ENCODE assay signal across 7 mouse cellular contexts in the genomic region with DNA sequence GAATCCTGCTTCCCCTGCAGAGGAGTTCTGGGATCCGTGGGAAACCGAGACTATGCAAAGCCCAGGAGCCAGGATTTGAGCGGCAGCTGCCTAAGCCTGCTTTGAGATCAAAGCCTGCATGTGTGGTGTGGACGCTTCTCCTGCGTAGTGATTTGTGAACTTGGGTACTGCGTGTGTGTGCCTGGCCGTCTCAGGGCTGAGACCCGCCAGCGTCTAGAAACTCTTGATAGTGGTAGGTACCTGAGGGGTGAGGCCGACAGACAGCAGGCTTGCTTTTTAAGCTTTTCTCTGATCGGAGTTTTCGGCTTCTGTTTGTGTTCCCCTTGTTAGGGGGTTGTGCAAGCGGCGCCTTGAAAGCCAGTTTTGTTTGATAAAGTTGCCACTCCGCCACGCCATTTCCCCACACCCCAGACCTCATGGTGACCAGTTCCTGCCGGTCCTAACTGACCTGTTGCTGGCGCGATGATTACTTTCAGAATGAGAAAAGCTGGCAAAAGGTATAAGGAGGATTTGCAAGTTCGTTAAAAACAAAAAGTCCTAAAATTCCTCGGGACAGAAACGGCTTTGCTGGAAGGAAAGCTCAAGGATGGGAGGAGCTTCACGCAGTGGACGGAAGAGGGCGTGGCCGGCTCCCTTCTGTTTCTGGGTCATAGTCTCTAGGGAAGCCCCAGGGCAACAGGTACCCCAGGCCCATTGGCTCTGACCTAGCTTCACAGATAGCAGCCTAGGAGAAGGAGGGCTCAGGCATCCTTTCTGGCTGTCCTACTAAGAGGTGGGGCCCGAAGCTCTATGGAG. TPM values are rescaled to one million over a fixed set of nuclear protein-coding genes. Genes with fewer than 3 reads are reported as not detected.
DNase-seq lines count a peak whose midpoint lies in the region; ATAC-seq and TF ChIP-seq lines count a peak whose summit lies in the region.

No protein-coding gene starts in this region.

- TF ChIP-seq POLR2A in heart, adult 2 months (IDR thresholded peaks at IDR 0.05; ENCODE audit: insufficient read depth, low read depth, low read length) = peak; percentile 66
- no peak for TF ChIP-seq POLR2A in kidney, adult 2 months (IDR thresholded peaks at IDR 0.05; ENCODE audit: low read depth, low read length)

- H3K4me3 ChIP-seq in heart, adult 2 months = peak overlapping the region; percentile 80
- H3K4me3 ChIP-seq in kidney, adult 2 months (ENCODE audit: insufficient read depth, low read depth, low read length) = peak overlapping the region; percentile 85
- H3K4me3 ChIP-seq in lung, postnatal 0 days (ENCODE audit: low read depth, low read length) = peak overlapping the region; percentile 65

- peak; percentile 27 for ATAC-seq in lung, postnatal 0 days

- no peak for TF ChIP-seq CTCF in heart, adult 2 months (IDR thresholded peaks at IDR 0.05)
- no peak for TF ChIP-seq CTCF in kidney, adult 2 months (conservative IDR thresholded peaks at IDR 0.05; ENCODE audit: insufficient read depth, insufficient read length, low read depth, low read length)
- TF ChIP-seq CTCF in lung, postnatal 0 days (IDR thresholded peaks at IDR 0.05) = no peak; the same call in 1 of the 2 replicates

- H3K9me3 ChIP-seq in lung, postnatal 0 days (ENCODE audit: low read length) = no peaks in the 10 kb centered on the region

- peak overlapping the region; percentile 98 for H3K4me2 ChIP-seq in lung, postnatal 0 days (replicated peaks; ENCODE audit: low read depth, low read length)

- no peaks in the 10 kb centered on the region for H3K36me3 ChIP-seq in heart, adult 2 months (ENCODE audit: control insufficient read depth, insufficient read depth, low read length)
- no peaks in the 10 kb centered on the region for H3K36me3 ChIP-seq in kidney, adult 2 months (ENCODE audit: control insufficient read depth, insufficient read depth, low read length)
- no peaks in the 10 kb centered on the region for H3K36me3 ChIP-seq in lung, postnatal 0 days (ENCODE audit: insufficient read depth, low read length)

- H3K79me2 ChIP-seq in heart, adult 2 months (replicated peaks; ENCODE audit: control insufficient read depth, insufficient read depth, low read length) = no peaks in the 10 kb centered on the region

- peaks cover 9% of the 10 kb centered on the region for H3K4me1 ChIP-seq in heart, adult 2 months (ENCODE audit: control insufficient read depth, insufficient read depth, low read length)
- H3K4me1 ChIP-seq in kidney, adult 2 months (ENCODE audit: control insufficient read depth, insufficient read depth, low read length) = peaks cover 7% of the 10 kb centered on the region
- no peaks in the 10 kb centered on the region; the same call in 1 of the 2 replicates for H3K4me1 ChIP-seq in lung, postnatal 0 days (ENCODE audit: insufficient read depth, low read depth, low read length)

- H3K27ac ChIP-seq in heart, adult 2 months = peak overlapping the region; percentile 92
- peak overlapping the region; percentile 81 for H3K27ac ChIP-seq in kidney, adult 2 months (ENCODE audit: insufficient read depth, low read depth, low read length)
- peak overlapping the region; percentile 91 for H3K27ac ChIP-seq in lung, postnatal 0 days (ENCODE audit: low read length)

- no peaks in the 10 kb centered on the region for H3K27me3 ChIP-seq in heart, adult 2 months (ENCODE audit: control insufficient read depth, insufficient read depth, low read length)
- no peaks in the 10 kb centered on the region for H3K27me3 ChIP-seq in kidney, adult 2 months (replicated peaks; ENCODE audit: control insufficient read depth, insufficient read depth, low read length)
- H3K27me3 ChIP-seq in lung, postnatal 0 days (replicated peaks; ENCODE audit: insufficient read depth, low read length) = no peaks in the 10 kb centered on the region

- peak; percentile 70 for DNase-seq in MN1 (ENCODE audit: low spot score)
- DNase-seq in c-Kit-positive CD71-positive TER-119-positive erythroid progenitor cells, embryonic 14.5 days (ENCODE audit: low spot score) = peak; percentile 54
- peak; percentile 72 to 75 for DNase-seq in heart, adult 2 months
- peak; percentile 78 for DNase-seq in kidney, adult 2 months
- peak; percentile 72 for DNase-seq in lung, postnatal 0 days (ENCODE audit: low spot score)
- DNase-seq in retina, embryonic 14.5 days (ENCODE audit: low spot score) = peak; percentile 71
- DNase-seq in cerebellum, adult 18-20 months = no peak

- 0 out of 2 replicates have a peak, but pooled peaks have one; percentile 12 for TF ChIP-seq EP300 in heart, adult 2 months (IDR thresholded peaks at IDR 0.05; ENCODE audit: insufficient read depth, low read depth, low read length)
- TF ChIP-seq EP300 in lung, postnatal 0 days (IDR thresholded peaks at IDR 0.05) = no peak

- intact Hi-C loops in heart, adult 2 months (cut with DNase I) = loop anchor here (5.0 kb wide), 1 partner anchor 37 kb away; a partner anchor contains a TSS

- H3K9ac ChIP-seq in heart, adult 2 months (ENCODE audit: low read depth, low read length) = peak overlapping the region; percentile 76
- H3K9ac ChIP-seq in lung, postnatal 0 days (replicated peaks; ENCODE audit: low read depth) = peak overlapping the region; percentile 58

- under 1% methylated on average over 27 of the region's 27 CpGs for WGBS in heart, adult 2 months
- 1% methylated on average over 27 of the region's 27 CpGs for WGBS in kidney, adult 2 months
- 3% methylated on average over 27 of the region's 27 CpGs for WGBS in lung, postnatal 0 days

RNA-seq across cellular contexts. Expression of a gene that starts 0.5 kb away (rescaled TPM):
- 10 to 100 TPM; 38.7 to 40.8 TPM for total RNA-seq in heart, adult 2 months (2021)
- 32.2 and 41.4 TPM in 2 replicates for polyA plus RNA-seq in heart, adult 2 months (2012; rRNA removed)
- 31.8 and 34.3 TPM in 2 replicates for polyA plus RNA-seq in kidney, adult 2 months (2012; rRNA removed)
- polyA plus RNA-seq in lung, postnatal 0 days (2015; fragmentation: Nextera tagmentation; extraction: Ambion mirVana) = 22.8 and 24.7 TPM in 2 replicates

RNA-seq across cellular contexts. Expression of a gene that starts 0.7 kb away (rescaled TPM):
- 10 to 100 TPM; 61.2 to 61.8 TPM for total RNA-seq in heart, adult 2 months (2021)
- 101 and 154 TPM in 2 replicates for polyA plus RNA-seq in heart, adult 2 months (2012; rRNA removed)
- 402 and 410 TPM in 2 replicates for polyA plus RNA-seq in kidney, adult 2 months (2012; rRNA removed)
- 343 and 439 TPM in 2 replicates for polyA plus RNA-seq in lung, postnatal 0 days (2015; fragmentation: Nextera tagmentation; extraction: Ambion mirVana)

RNA-seq across cellular contexts. Expression of a gene that starts 30.9 kb away (rescaled TPM):
- total RNA-seq in heart, adult 2 months (2021) = 1 to 10 TPM; 4.5 to 5.5 TPM
- 9.9 and 10.6 TPM in 2 replicates for polyA plus RNA-seq in heart, adult 2 months (2012; rRNA removed)
- 18.0 and 20.5 TPM in 2 replicates for polyA plus RNA-seq in kidney, adult 2 months (2012; rRNA removed)
- polyA plus RNA-seq in lung, postnatal 0 days (2015; fragmentation: Nextera tagmentation; extraction: Ambion mirVana) = 12.3 TPM in 2 replicates

RNA-seq across cellular contexts. Expression of a gene that starts 37.4 kb away (rescaled TPM):
- 10 to 100 TPM in 1 of 2 experiments, 1 to 10 TPM in 1; 8.3 to 10.9 TPM for total RNA-seq in heart, adult 2 months (2021)
- polyA plus RNA-seq in heart, adult 2 months (2012; rRNA removed) = 11.7 and 21.8 TPM in 2 replicates
- polyA plus RNA-seq in kidney, adult 2 months (2012; rRNA removed) = 18.9 and 20.8 TPM in 2 replicates
- polyA plus RNA-seq in lung, postnatal 0 days (2015; fragmentation: Nextera tagmentation; extraction: Ambion mirVana) = 33.8 and 34.6 TPM in 2 replicates

RNA-seq across cellular contexts. Expression of a gene that starts 53.4 kb away (rescaled TPM):
- 10 to 100 TPM; 52.1 to 62.9 TPM for total RNA-seq in heart, adult 2 months (2021)
- 37.6 and 41.3 TPM in 2 replicates for polyA plus RNA-seq in heart, adult 2 months (2012; rRNA removed)
- polyA plus RNA-seq in kidney, adult 2 months (2012; rRNA removed) = 10.3 and 11.1 TPM in 2 replicates
- 13.8 and 13.9 TPM in 2 replicates for polyA plus RNA-seq in lung, postnatal 0 days (2015; fragmentation: Nextera tagmentation; extraction: Ambion mirVana)

Comparison
In these comparisons a context has a peak if more than half of its experiments do, and no peak if none do; other contexts are left out.
1. DNase-seq: peak in MN1 (single experiment), c-Kit-positive CD71-positive TER-119-positive erythroid progenitor cells, embryonic 14.5 days (single experiment), heart, adult 2 months (2 of 2), kidney, adult 2 months (single experiment), lung, postnatal 0 days (single experiment) and retina, embryonic 14.5 days (single experiment); none in cerebellum, adult 18-20 months (0 of 2).
2. Peak in every context shown above with its lines, with median percentiles within 50 percentile points of each other: H3K27ac ChIP-seq and H3K4me3 ChIP-seq.